Mouse (Mus musculus): ENCODE data around the gene Ptgds. TPM values are rescaled to one million over a fixed set of nuclear protein-coding genes. Genes with fewer than 3 reads are reported as not detected.

Gene Ptgds
- total RNA-seq, 2 experiments from 2014 or later: 1,632 to 2,529 TPM

GRCm38 (mm10) chr2:25423626-25424025, 46.2 kb downstream of the Ptgds start:
- no peak for DNase-seq (ENCODE audit: extremely low spot score in 1 of 2, low spot score in 2 of 2)
- intact Hi-C loops (cut with DNase I): no loop called here
- Histone ChIP-seq H3K4me3 (no peak overlapping the region), H3K27ac (no peak overlapping the region)
- no peak for TF ChIP-seq CTCF (IDR thresholded peaks at IDR 0.05)

GRCm38 (mm10) chr2:25422587-25423410, 47.0 kb downstream of the Ptgds start, which contains the start of gene Fut7:
Gene Fut7 (plus strand): TSS chr2:25423267.
- DNase-seq (ENCODE audit: extremely low spot score in 1 of 2, low spot score in 2 of 2): no peak
- no peak within 1 kb of the TSS for H3K4me3 ChIP-seq
- intact Hi-C loops (cut with DNase I): no loop called here
- no peak for TF ChIP-seq CTCF (IDR thresholded peaks at IDR 0.05)
- H3K27ac ChIP-seq: no peak within 1 kb of the TSS

- peak; percentile 55 for TF ChIP-seq CTCF (IDR thresholded peaks at IDR 0.05)
- no peak overlapping the region for H3K4me3 ChIP-seq
- no peak for DNase-seq (ENCODE audit: extremely low spot score in 1 of 2, low spot score in 2 of 2)
- intact Hi-C loops (cut with DNase I): no loop called here
- no peak overlapping the region for H3K27ac ChIP-seq
Observed at GRCm38 (mm10) chr2:25421896-25422295, 48.0 kb downstream of the Ptgds start.

- H3K27ac ChIP-seq: no peak overlapping the region
- no peak overlapping the region for H3K4me3 ChIP-seq
- DNase-seq (ENCODE audit: extremely low spot score in 1 of 2, low spot score in 2 of 2): no peak
- intact Hi-C loops (cut with DNase I): no loop called here
- TF ChIP-seq CTCF (IDR thresholded peaks at IDR 0.05): no peak
Observed at GRCm38 (mm10) chr2:25417426-25417825, 52.4 kb downstream of the Ptgds start.

Small RNAs within 50 kb of the gene (microRNA-seq; reads per million reads assigned to microRNA genes)
- 8.0 to 9.6 reads per million in 2 experiments for gene Mir3087

Other genes with a start within 250 kb of the Ptgds start
- gene Tubb4b, start 245.3 kb downstream of the Ptgds start, total RNA-seq (2021): 100 to 1,000 TPM; 317 to 329 TPM
- gene Slc34a3, start 235.7 kb downstream of the Ptgds start, total RNA-seq (2021): not detected
- gene Rnf224, start 233.3 kb downstream of the Ptgds start, total RNA-seq (2021): not detected
- 100 to 1,000 TPM; 249 to 270 TPM for gene Rnf208, start 227.8 kb downstream of the Ptgds start, total RNA-seq (2021)
- not detected for gene Cysrt1, start 227.6 kb downstream of the Ptgds start, total RNA-seq (2021)
- gene AL732309.1, start 223.2 kb downstream of the Ptgds start, total RNA-seq (2021): 1 to 10 TPM; 1.4 to 2.7 TPM
- gene Tmem203, start 214.6 kb downstream of the Ptgds start, total RNA-seq (2021): 10 to 100 TPM; 35.6 to 41.6 TPM
- gene Tprn, start 207.4 kb downstream of the Ptgds start, total RNA-seq (2021): 10 to 100 TPM; 20.9 to 21.8 TPM
- gene Ssna1, start 197.6 kb downstream of the Ptgds start, total RNA-seq (2021): 10 to 100 TPM; 65.6 to 65.9 TPM
- 10 to 100 TPM; 87.1 to 90.3 TPM for gene Anapc2, start 197.6 kb downstream of the Ptgds start, total RNA-seq (2021)
- not detected for gene Tmem210, start 181.9 kb downstream of the Ptgds start, total RNA-seq (2021)
- not detected for gene Lrrc26, start 180.1 kb downstream of the Ptgds start, total RNA-seq (2021)
- 100 to 1,000 TPM; 452 to 457 TPM for gene Grin1, start 150.9 kb downstream of the Ptgds start, total RNA-seq (2021)
- gene Man1b1, start 137.7 kb downstream of the Ptgds start, total RNA-seq (2021): 10 to 100 TPM; 56.0 to 62.4 TPM
- gene Dpp7, start 113.7 kb downstream of the Ptgds start, total RNA-seq (2021): 10 to 100 TPM; 32.2 to 33.9 TPM
- 10 to 100 TPM; 15.8 to 24.9 TPM for gene Uap1l1, start 104.4 kb downstream of the Ptgds start, total RNA-seq (2021)
- gene Sapcd2, start 97.7 kb downstream of the Ptgds start, total RNA-seq (2021): 1 to 10 TPM; 2.1 to 2.7 TPM
- 10 to 100 TPM; 11.5 to 13.1 TPM for gene Entpd2, start 74.2 kb downstream of the Ptgds start, total RNA-seq (2021)
- 100 to 1,000 TPM; 337 to 366 TPM for gene Npdc1, start 70.7 kb downstream of the Ptgds start, total RNA-seq (2021)
- under 1 TPM in 1 of 2 experiments, not detected in 1; 0.43 TPM for gene Fut7, start 46.8 kb downstream of the Ptgds start, total RNA-seq (2021)
- gene Abca2, start 41.3 kb downstream of the Ptgds start, total RNA-seq (2021): 100 to 1,000 TPM; 160 to 168 TPM
- gene Clic3, start 13.2 kb downstream of the Ptgds start, total RNA-seq (2021): not detected
- gene Paxx, start 9.0 kb downstream of the Ptgds start, total RNA-seq (2021): 10 to 100 TPM; 65.9 to 75.3 TPM
- gene Lcn12, start 23.9 kb upstream of the Ptgds start, total RNA-seq (2021): not detected
- 100 to 1,000 TPM; 120 to 122 TPM for gene Fbxw5, start 30.7 kb upstream of the Ptgds start, total RNA-seq (2021)
- gene C8g, start 31.7 kb upstream of the Ptgds start, total RNA-seq (2021): 1 to 10 TPM; 1.4 to 1.5 TPM
- gene Traf2, start 76.9 kb upstream of the Ptgds start, total RNA-seq (2021): 10 to 100 TPM; 10.4 to 11.0 TPM
- 100 to 1,000 TPM; 190 to 202 TPM for gene Edf1, start 87.8 kb upstream of the Ptgds start, total RNA-seq (2021)
- 1 to 10 TPM; 1.8 to 2.6 TPM for gene Mamdc4, start 104.8 kb upstream of the Ptgds start, total RNA-seq (2021)
- gene Phpt1, start 105.2 kb upstream of the Ptgds start, total RNA-seq (2021): 10 to 100 TPM; 64.0 to 70.5 TPM
- gene Ajm1, start 111.7 kb upstream of the Ptgds start, total RNA-seq (2021): 100 to 1,000 TPM; 102 to 104 TPM
- 100 to 1,000 TPM; 157 to 163 TPM for gene Rabl6, start 138.5 kb upstream of the Ptgds start, total RNA-seq (2021)
- not detected for gene Ccdc183, start 147.6 kb upstream of the Ptgds start, total RNA-seq (2021)
- 10 to 100 TPM; 21.6 to 22.3 TPM for gene Tmem141, start 152.0 kb upstream of the Ptgds start, total RNA-seq (2021)
- under 1 TPM; 0.25 to 0.70 TPM for gene Fcna, start 158.0 kb upstream of the Ptgds start, total RNA-seq (2021)
- gene Lcn8, start 183.1 kb upstream of the Ptgds start, total RNA-seq (2021): not detected
- gene Lcn5, start 187.9 kb upstream of the Ptgds start, total RNA-seq (2021): not detected
- gene Lcn6, start 206.7 kb upstream of the Ptgds start, total RNA-seq (2021): not detected
- not detected for gene Lcn10, start 212.7 kb upstream of the Ptgds start, total RNA-seq (2021)
- gene Obp2a, start 230.0 kb upstream of the Ptgds start, total RNA-seq (2021): not detected
- gene Bmyc, start 236.7 kb upstream of the Ptgds start, total RNA-seq (2021): 10 to 100 TPM; 82.6 to 89.9 TPM